Mouse (Mus musculus) ES-E14 (cell line): ENCODE measurements at regions not wholly inside any gene's neighbourhood (a gene's known extent, or its start where the extent isn't known, plus 50 kb on each side); places are given as distances from the start of the nearest gene placed in this dataset.

ENCODE experiments used
- CHD2 ChIP-seq: IDR thresholded peaks from 2 replicates; pipeline ENCODE4 v1.6.1; 2014; ENCODE audit warnings: mild to moderate bottlenecking, low read depth, low read length, inconsistent platforms
- HCFC1 ChIP-seq: IDR thresholded peaks from 2 replicates; pipeline ENCODE4 v1.6.1; 2012; ENCODE audit warnings: low read length, inconsistent platforms, borderline replicate concordance; ENCODE audit not compliant: insufficient read depth
- MAFK ChIP-seq: IDR thresholded peaks from 2 replicates; pipeline ENCODE4 v1.6.1; 2014; ENCODE audit warnings: mild to moderate bottlenecking, low read depth, low read length, inconsistent platforms; ENCODE audit not compliant: insufficient read depth
- ZC3H11A ChIP-seq: IDR thresholded peaks from 2 replicates; pipeline ENCODE4 v1.6.1; 2012; ENCODE audit warnings: low read depth, mild to moderate bottlenecking, inconsistent platforms, low read length, borderline replicate concordance

- TF ChIP-seq CHD2 (no peak), MAFK (no peak), ZC3H11A (no peak), HCFC1 (no peak)
Observed at GRCm38 (mm10) chr14:92678845-92679499, 1211.5 kb downstream of the Pcdh9 start.
